Mouse (Mus musculus) neural tube, embryonic 11.5 days (tissue): ENCODE results near the gene Ppp1r32. TPM values are rescaled to one million over a fixed set of nuclear protein-coding genes. Genes with fewer than 3 reads are reported as not detected.

ENCODE experiments used
- ATAC-seq: fragments of 200-750 bp; cut with Nextera tagmentation; 2 replicates; pipeline ENCODE4 v1.8.0; 2017; ENCODE audit warnings: moderate number of reproducible peaks, mild to moderate bottlenecking, moderate TSS enrichment, moderate library complexity; ENCODE audit not compliant: insufficient read depth, low FRiP score, low TSS enrichment
- DNase-seq: peaks from one replicate; pipeline ENCODE4 v3.0.0-alpha.2; 2015; ENCODE audit warnings: low spot score
- H3K27ac ChIP-seq: fragments of 300-500 bp; sonication (generic); 2 replicates; pipeline ENCODE4 v1.5.1; 2014; ENCODE audit warnings: low read depth, mild to moderate bottlenecking, low read length
- H3K27me3 ChIP-seq: fragments of 300-500 bp; sonication (generic); 2 replicates; pipeline ENCODE4 v1.6.1; 2014; ENCODE audit warnings: mild to moderate bottlenecking, low read length, mixed read lengths; ENCODE audit not compliant: control insufficient read depth, insufficient read depth
- H3K36me3 ChIP-seq: fragments of 300-500 bp; sonication (generic); 2 replicates; pipeline ENCODE4 v1.6.1; 2014; ENCODE audit warnings: mild to moderate bottlenecking, low read length, moderate library complexity, mixed read lengths; ENCODE audit not compliant: control insufficient read depth, insufficient read depth
- H3K4me1 ChIP-seq: fragments of 300-500 bp; sonication (generic); 2 replicates; pipeline ENCODE4 v1.6.1; 2014; ENCODE audit warnings: low read length, mixed read lengths; ENCODE audit not compliant: control insufficient read depth, insufficient read depth
- H3K4me2 ChIP-seq: fragments of 300-500 bp; sonication (generic); 2 replicates; pipeline ENCODE4 v1.6.1; 2014; ENCODE audit warnings: low read depth, mild to moderate bottlenecking, moderate library complexity
- H3K4me3 ChIP-seq: fragments of 300-500 bp; sonication (generic); 2 replicates; pipeline ENCODE4 v1.5.1; 2014; ENCODE audit warnings: low read depth, low read length
- H3K9ac ChIP-seq: fragments of 300-500 bp; sonication (generic); 2 replicates; pipeline ENCODE4 v1.6.1; 2014; ENCODE audit warnings: mild to moderate bottlenecking, low read length
- H3K9me3 ChIP-seq: fragments of 300-500 bp; sonication (generic); 2 replicates; pipeline ENCODE4 v1.6.1; 2016; ENCODE audit warnings: low read length; ENCODE audit not compliant: control insufficient read depth
- WGBS: fragments of 180-500 bp; shearing (Covaris S2); extraction: QIAGEN DNeasy Blood & Tissue Kit; methylation state at CpG from one replicate; pipeline ENCODE4 v1.1.7; 2014; 5-methylcytosine and 5-hydroxymethylcytosine counted together
- polyA plus RNA-seq: library from polyadenylated mRNA; unstranded; fragments of >200 nt; fragmentation: Nextera tagmentation; extraction: Ambion mirVana; gene quantifications from 2 replicates; pipeline ENCODE4 v1.2.1, GENCODE M21; 2014

The Ppp1r32 gene
- polyA plus RNA-seq, 1 experiment from 2014 or later = 0.17 TPM

DNA sequence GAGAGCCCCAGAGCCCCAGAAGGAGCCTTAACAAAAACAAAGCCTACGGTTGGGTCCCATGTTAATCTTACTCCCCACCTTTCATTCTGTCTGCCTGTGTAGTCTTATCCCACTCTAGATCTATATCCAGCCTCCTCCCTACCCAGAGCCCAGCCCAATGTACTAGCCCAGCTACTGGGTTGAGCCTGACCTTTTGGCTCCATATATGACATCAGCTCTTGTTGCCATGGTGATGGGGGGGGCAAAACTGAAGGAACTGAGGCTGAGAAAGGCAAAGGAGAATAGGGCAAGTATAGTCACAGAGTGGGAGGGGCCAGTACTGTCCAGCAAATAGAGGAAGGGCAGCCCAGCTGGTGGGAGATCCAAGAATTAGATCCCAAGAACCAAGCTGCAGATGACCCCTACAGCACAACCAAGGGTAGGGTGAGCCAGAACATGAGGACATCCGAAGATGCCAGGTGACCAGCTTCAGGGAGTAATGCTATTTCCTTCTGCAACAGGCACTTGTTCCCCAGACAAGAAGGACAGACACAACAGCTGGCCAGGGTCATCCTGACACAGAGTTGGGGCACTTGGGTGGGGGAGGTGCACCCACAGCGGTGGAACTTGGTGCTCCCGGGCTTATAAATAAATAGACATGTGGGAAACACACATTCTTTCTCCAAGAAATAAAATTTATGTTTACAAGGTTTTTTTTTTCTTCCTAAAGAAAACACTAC, 27.9 kb downstream of the Ppp1r32 start:
- no peak overlapping the region for H3K4me2 ChIP-seq
- ATAC-seq = no peak
- 0 out of 2 replicates have a peak, but pooled peaks cover 8% of the 10 kb centered on the region for H3K4me1 ChIP-seq

DNA sequence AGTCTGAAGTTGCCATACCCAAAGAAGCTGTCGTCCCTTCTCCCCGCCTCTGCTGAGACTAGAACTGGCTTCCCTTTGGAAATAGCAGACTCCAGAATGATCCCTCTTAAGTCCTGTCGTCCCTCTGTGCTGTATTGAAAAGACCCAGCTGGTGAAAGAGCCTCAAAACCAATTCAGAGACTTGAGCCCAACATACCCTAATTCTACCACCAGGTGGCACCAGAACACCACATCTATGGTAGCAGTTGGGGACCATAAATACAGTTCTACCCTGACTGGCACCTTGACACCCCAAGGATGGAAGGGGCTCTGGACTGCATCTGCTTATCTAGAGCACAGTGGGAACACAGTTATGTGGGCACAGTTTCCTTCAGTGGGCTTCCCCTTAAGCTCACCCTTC, 33.0 kb downstream of the Ppp1r32 start:
- peak; percentile 53 for ATAC-seq
- 4% methylated on average over 3 of the region's 3 CpGs for WGBS
- no peak overlapping the region for H3K9ac ChIP-seq
- no peaks in the 10 kb centered on the region for H3K4me1 ChIP-seq
- H3K4me2 ChIP-seq = no peak overlapping the region
- DNase-seq = peak; percentile 78
- no peak overlapping the region for H3K27ac ChIP-seq
- no peaks in the 10 kb centered on the region; the same call in 1 of the 2 replicates for H3K27me3 ChIP-seq
- no peaks in the 10 kb centered on the region; the same call in 1 of the 2 replicates for H3K36me3 ChIP-seq
- H3K9me3 ChIP-seq = no peaks in the 10 kb centered on the region
- no peak overlapping the region for H3K4me3 ChIP-seq

More for the DNA sequence above, 27.9 kb downstream of the Ppp1r32 start:
- DNase-seq = no peak
- H3K27ac ChIP-seq = no peak overlapping the region
- WGBS = 72% methylated on average over 4 of the region's 4 CpGs
- H3K9me3 ChIP-seq = no peaks in the 10 kb centered on the region
- H3K9ac ChIP-seq = no peak overlapping the region
- no peak overlapping the region for H3K4me3 ChIP-seq
- no peaks in the 10 kb centered on the region for H3K36me3 ChIP-seq
- peaks cover 46% of the 10 kb centered on the region for H3K27me3 ChIP-seq

DNA sequence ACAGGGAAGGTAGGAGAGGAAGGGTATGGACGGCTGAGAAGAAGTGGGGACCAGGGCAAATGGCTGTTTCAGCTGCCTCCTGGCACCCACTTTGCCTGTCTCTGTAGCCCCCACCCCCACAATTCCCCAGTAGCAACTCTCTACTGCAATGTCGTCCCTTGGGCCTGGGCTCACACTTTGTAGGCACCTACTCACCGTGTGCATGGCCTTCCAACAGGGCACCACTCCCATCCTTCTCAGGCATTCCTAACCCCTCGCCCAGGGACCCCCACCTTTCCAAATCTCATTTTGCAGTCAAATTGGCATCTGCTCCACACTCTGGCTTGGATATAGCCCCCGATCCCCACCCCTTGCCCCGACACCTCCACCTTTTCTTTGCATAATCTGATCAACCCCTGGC, 33.5 kb downstream of the Ppp1r32 start:
- Histone ChIP-seq H3K9me3 (no peaks in the 10 kb centered on the region), H3K4me1 (no peaks in the 10 kb centered on the region), H3K4me2 (no peak overlapping the region), H3K27ac (no peak overlapping the region), H3K9ac (no peak overlapping the region), H3K36me3 (no peaks in the 10 kb centered on the region; the same call in 1 of the 2 replicates), H3K4me3 (no peak overlapping the region), H3K27me3 (no peaks in the 10 kb centered on the region; the same call in 1 of the 2 replicates)
- peak; percentile 15; the same call in 1 of the 2 replicates for ATAC-seq
- no peak for DNase-seq
- 80% methylated on average over 6 of the region's 6 CpGs for WGBS

DNA sequence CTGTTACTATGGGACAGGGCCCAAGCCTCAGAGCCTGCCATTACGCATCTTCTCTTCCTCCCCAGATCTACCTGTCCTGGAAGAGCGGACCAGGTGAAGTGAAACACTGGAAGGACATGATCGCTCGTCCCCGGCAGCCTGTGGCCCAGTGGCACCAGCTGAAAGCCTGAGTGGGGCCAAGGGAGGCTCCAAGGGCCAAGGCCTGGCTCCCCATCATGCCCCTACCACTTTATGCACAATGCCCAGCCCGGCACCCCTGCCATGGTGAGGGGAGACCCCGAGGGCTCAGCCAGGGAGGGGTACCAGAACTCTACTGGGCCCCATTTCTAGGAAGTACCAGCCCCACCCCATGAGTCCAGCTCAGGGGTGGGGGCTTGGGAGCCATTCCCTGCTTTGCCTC, 34.5 kb downstream of the Ppp1r32 start:
- Histone ChIP-seq H3K4me3 (no peak overlapping the region), H3K4me2 (no peak overlapping the region), H3K9me3 (no peaks in the 10 kb centered on the region), H3K27me3 (no peaks in the 10 kb centered on the region), H3K36me3 (no peaks in the 10 kb centered on the region; the same call in 1 of the 2 replicates), H3K4me1 (no peaks in the 10 kb centered on the region), H3K27ac (no peak overlapping the region), H3K9ac (no peak overlapping the region)
- DNase-seq = no peak
- 91% methylated on average over 7 of the region's 7 CpGs for WGBS
- ATAC-seq = no peak

DNA sequence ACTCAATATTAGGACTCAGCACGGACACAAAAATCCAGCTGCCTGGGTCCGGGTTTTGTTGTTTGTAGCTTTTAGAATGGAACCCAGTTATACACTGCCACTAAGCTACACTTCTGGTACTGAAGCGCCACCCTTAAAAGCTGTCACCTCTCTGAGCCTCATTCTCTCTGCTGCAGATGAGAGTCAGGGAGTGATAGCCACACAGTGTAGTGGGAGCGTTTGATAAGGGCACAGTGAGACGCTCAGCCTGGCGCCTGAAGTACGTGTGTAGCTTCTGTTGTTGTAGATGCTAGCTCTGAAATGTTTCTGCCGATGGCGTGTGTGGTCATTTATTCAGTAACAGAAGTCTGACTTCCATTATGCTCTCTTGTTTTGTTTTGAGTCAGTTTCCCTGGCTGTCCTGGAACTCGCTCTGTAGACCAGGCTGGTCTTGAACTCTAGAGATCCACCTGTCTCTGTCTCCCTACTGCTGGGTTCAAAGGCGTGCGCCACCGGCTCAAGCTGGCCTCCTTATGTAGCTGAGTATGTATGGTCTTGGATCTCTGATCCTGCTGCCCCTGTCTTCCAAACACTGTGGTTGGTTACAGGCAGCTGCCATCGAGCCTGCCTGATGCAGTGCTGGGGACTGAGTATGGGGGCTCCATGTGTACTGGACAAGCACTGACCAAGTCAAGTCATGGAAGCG, 37.9 kb downstream of the Ppp1r32 start:
- no peak overlapping the region for H3K27ac ChIP-seq
- H3K9me3 ChIP-seq = no peaks in the 10 kb centered on the region
- H3K4me1 ChIP-seq = no peaks in the 10 kb centered on the region
- H3K36me3 ChIP-seq = no peaks in the 10 kb centered on the region; the same call in 1 of the 2 replicates
- H3K4me3 ChIP-seq = no peak overlapping the region
- DNase-seq = no peak
- no peaks in the 10 kb centered on the region for H3K27me3 ChIP-seq
- WGBS = 92% methylated on average over 15 of the region's 15 CpGs
- H3K9ac ChIP-seq = no peak overlapping the region
- no peak for ATAC-seq
- no peak overlapping the region for H3K4me2 ChIP-seq

DNA sequence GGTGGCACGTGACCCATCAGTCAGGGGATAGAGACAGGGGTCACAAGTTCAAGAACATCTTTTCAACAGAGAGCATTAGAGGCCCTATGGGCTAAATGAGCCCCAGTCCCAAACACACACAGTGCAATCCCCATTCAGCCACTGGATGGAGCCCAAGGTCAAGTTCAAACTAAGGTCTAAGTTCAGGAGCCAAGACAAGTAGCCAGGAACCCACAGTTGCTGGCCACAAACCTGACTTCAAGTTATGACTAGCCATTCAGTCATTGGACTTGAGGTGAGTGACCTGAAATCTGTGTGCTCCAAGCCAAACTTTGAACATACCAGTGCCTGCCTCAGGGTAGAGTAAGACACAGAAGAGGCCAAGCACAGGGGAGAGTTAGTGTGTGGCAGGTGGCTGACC, 45.2 kb downstream of the Ppp1r32 start:
- no peak for DNase-seq
- Histone ChIP-seq H3K27me3 (0 out of 2 replicates have a peak, but pooled peaks cover 5% of the 10 kb centered on the region), H3K27ac (no peak overlapping the region), H3K9ac (no peak overlapping the region), H3K36me3 (no peaks in the 10 kb centered on the region), H3K9me3 (no peaks in the 10 kb centered on the region), H3K4me3 (no peak overlapping the region), H3K4me2 (no peak overlapping the region), H3K4me1 (no peaks in the 10 kb centered on the region)
- ATAC-seq = 0 out of 2 replicates have a peak, but pooled peaks have one; percentile 33
- WGBS = 70% methylated on average over 1 of the region's 1 CpGs

DNA sequence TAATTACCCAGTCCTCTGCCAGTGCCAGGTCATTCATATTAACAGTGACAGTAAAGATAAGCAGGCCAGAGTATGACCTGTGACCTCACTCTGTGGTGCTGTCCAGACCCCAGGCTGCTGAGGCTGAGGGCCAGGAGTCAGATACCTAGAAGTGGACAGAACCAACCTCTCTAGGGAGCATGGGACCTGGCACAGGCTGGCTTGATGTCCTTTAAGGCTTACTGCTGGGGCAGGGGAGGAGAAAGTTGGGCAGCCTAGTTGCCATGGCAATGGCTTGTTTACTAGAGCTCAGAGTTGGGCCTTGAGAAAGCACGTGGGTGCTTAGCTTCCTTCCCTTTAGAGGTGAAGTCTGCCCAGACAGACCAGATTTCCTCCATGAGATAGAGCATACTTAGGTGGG, 46.0 kb downstream of the Ppp1r32 start:
- H3K4me1 ChIP-seq = no peaks in the 10 kb centered on the region
- no peak overlapping the region for H3K4me3 ChIP-seq
- H3K36me3 ChIP-seq = no peaks in the 10 kb centered on the region
- no peak for DNase-seq
- H3K4me2 ChIP-seq = no peak overlapping the region
- no peak for ATAC-seq
- 45% methylated on average over 1 of the region's 1 CpGs for WGBS
- no peaks in the 10 kb centered on the region for H3K9me3 ChIP-seq
- H3K27me3 ChIP-seq = 0 out of 2 replicates have a peak, but pooled peaks cover 5% of the 10 kb centered on the region
- no peak overlapping the region for H3K27ac ChIP-seq
- no peak overlapping the region for H3K9ac ChIP-seq

DNA sequence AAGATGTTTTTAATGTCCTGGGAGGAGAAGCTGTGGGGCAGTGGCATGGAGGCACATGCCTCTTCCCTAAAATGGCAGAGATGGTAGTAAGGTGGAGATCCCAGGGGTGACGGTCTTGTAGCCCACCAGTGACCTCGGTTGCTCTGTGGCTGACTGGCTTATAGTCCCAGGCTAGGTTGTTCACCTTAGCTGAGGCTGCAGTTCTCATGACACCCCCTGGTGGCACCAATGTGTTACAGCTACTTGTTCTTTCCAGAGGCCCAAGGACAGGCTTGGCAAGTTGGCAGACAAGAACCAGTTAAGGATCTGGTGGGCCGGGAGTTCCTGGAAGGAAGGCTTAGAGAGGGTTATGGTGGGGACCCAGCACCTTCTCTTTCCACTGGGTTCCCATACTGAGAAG, 46.8 kb downstream of the Ppp1r32 start:
- Histone ChIP-seq H3K36me3 (no peaks in the 10 kb centered on the region), H3K4me2 (no peak overlapping the region), H3K27ac (no peak overlapping the region), H3K9ac (no peak overlapping the region), H3K4me1 (no peaks in the 10 kb centered on the region), H3K27me3 (0 out of 2 replicates have a peak, but pooled peaks cover 5% of the 10 kb centered on the region), H3K9me3 (no peaks in the 10 kb centered on the region), H3K4me3 (no peak overlapping the region)
- WGBS = 37% methylated on average over 3 of the region's 3 CpGs
- DNase-seq (peak; percentile 74), ATAC-seq (peak; percentile 48; the same call in 1 of the 2 replicates)
